Mouse (Mus musculus) thymus, adult 2 months (tissue): ENCODE results near the gene Pcgf2.

Source experiments
- CTCF ChIP-seq: fragments of 200-500 bp; IDR thresholded peaks from 2 replicates; pipeline ENCODE4 v1.5.1; 2012; ENCODE audit warnings: mild to moderate bottlenecking, control low read depth, low read length, moderate library complexity, borderline replicate concordance; ENCODE audit not compliant: control insufficient read depth, poor library complexity, insufficient read depth; ENCODE audit errors: extremely low read depth
- POLR2A ChIP-seq: fragments of 200-500 bp; IDR thresholded peaks from 2 replicates; pipeline ENCODE4 v1.6.1; 2012; ENCODE audit warnings: mild to moderate bottlenecking, low read length, control low read depth, moderate library complexity; ENCODE audit not compliant: control insufficient read depth, poor library complexity, insufficient read depth; ENCODE audit errors: extremely low read depth

- TF ChIP-seq POLR2A (no peak), CTCF (no peak)
These were observed 37.3 kb upstream of the Pcgf2 start for GRCm38 (mm10) chr11:97737600-97737999.
